Mouse (Mus musculus) adrenal gland, postnatal 14 days (tissue): ENCODE measurements at regions not wholly inside any gene's neighbourhood (a gene's known extent, or its start where the extent isn't known, plus 50 kb on each side); places are given as distances from the start of the nearest gene placed in this dataset.
A peak's percentile ranks its signal among the peaks of the same experiment; 100 is the strongest.
"Not testable (repeated sequence)": the region's sequence is repeated elsewhere in the genome, so short reads cannot be mapped to it uniquely, and the experiment has no call there.

Source experiments
- DNase-seq: peaks from one replicate; pipeline ENCODE4 v3.0.0; 2021; ENCODE audit warnings: mixed read lengths

GRCm38 (mm10) chr9:9606322-9606721, 367.4 kb upstream of the Arhgap42 start:
- no peak for DNase-seq

- no peak for DNase-seq
Measured at GRCm38 (mm10) chr9:9591263-9591662, 352.4 kb upstream of the Arhgap42 start.

GRCm38 (mm10) chr9:9583011-9583605, 344.2 kb upstream of the Arhgap42 start:
- peak; percentile 26 for DNase-seq

GRCm38 (mm10) chr9:9582301-9583010, 343.6 kb upstream of the Arhgap42 start:
- no peak for DNase-seq

- DNase-seq, result no peak
Measured at GRCm38 (mm10) chr9:9568040-9568649, 329.2 kb upstream of the Arhgap42 start.

- DNase-seq, result peak; percentile 8
Measured at GRCm38 (mm10) chr9:9564551-9564950, 325.6 kb upstream of the Arhgap42 start.

- no peak for DNase-seq
Measured at GRCm38 (mm10) chr9:9548657-9549056, 309.8 kb upstream of the Arhgap42 start.

- DNase-seq, result no peak
Measured at GRCm38 (mm10) chr9:9547570-9547969, 308.7 kb upstream of the Arhgap42 start.

GRCm38 (mm10) chr9:9547121-9547520, 308.2 kb upstream of the Arhgap42 start:
- DNase-seq, result no peak

GRCm38 (mm10) chr9:9500345-9500744, 261.4 kb upstream of the Arhgap42 start:
- DNase-seq, result no peak

- no peak for DNase-seq
Measured at GRCm38 (mm10) chr9:9493594-9494182, 254.8 kb upstream of the Arhgap42 start.

- no peak for DNase-seq
Measured at GRCm38 (mm10) chr9:9477145-9477544, 238.2 kb upstream of the Arhgap42 start.

GRCm38 (mm10) chr9:9475009-9475744, 236.3 kb upstream of the Arhgap42 start:
- no peak for DNase-seq

- DNase-seq, result no peak
Measured at GRCm38 (mm10) chr9:9444213-9444612, 205.3 kb upstream of the Arhgap42 start.

- DNase-seq, result no peak
Measured at GRCm38 (mm10) chr9:9420326-9420725, 181.4 kb upstream of the Arhgap42 start.

- DNase-seq, result no peak
Measured at GRCm38 (mm10) chr9:9412460-9413181, 173.7 kb upstream of the Arhgap42 start.

GRCm38 (mm10) chr9:9394190-9394589, 155.3 kb upstream of the Arhgap42 start:
- DNase-seq, result not testable (repeated sequence)

- no peak for DNase-seq
Measured at GRCm38 (mm10) chr9:9376650-9377189, 137.8 kb upstream of the Arhgap42 start.

- peak; percentile 87 for DNase-seq
Measured at GRCm38 (mm10) chr9:9375304-9375904, 136.5 kb upstream of the Arhgap42 start.

GRCm38 (mm10) chr9:9372594-9372993, 133.7 kb upstream of the Arhgap42 start:
- peak; percentile 25 for DNase-seq

- DNase-seq, result peak; percentile 43
Measured at GRCm38 (mm10) chr9:9368731-9369130, 129.8 kb upstream of the Arhgap42 start.
